Mouse (Mus musculus): Measurements from ENCODE around the gene Rnf187. TPM values are rescaled to one million over a fixed set of nuclear protein-coding genes. Genes with fewer than 3 reads are reported as not detected.

Rnf187 gene
- polyA plus RNA-seq, 1 experiment: 245 TPM

- H3K79me2 ChIP-seq (ENCODE audit: control insufficient read depth, insufficient read depth): peaks cover 29% of the 10 kb centered on the region
- no peak overlapping the region for H3ac ChIP-seq (ENCODE audit: control insufficient read depth, insufficient read length, low read depth)
- no peaks in the 10 kb centered on the region for H3K27me3 ChIP-seq (ENCODE audit: control insufficient read depth, insufficient read depth, insufficient read length)
- H3K36me3 ChIP-seq (ENCODE audit: control insufficient read depth, insufficient read depth): peaks cover 24% of the 10 kb centered on the region
- TF ChIP-seq CEBPB (IDR thresholded peaks at IDR 0.05; ENCODE audit: low read depth) (no peak), MYOG (IDR thresholded peaks at IDR 0.05; ENCODE audit: control insufficient read depth, extremely low read depth, insufficient read length) (no peak), MYOD1 (IDR thresholded peaks at IDR 0.05; ENCODE audit: control insufficient read depth, insufficient read length, low read depth) (no peak), FOSL1 (IDR thresholded peaks at IDR 0.05; ENCODE audit: insufficient read depth, low read length, poor library complexity, severe bottlenecking) (no peak), MAX (IDR thresholded peaks at IDR 0.05) (no peak), USF1 (IDR thresholded peaks at IDR 0.05; ENCODE audit: low read depth) (no peak), CTCF (IDR thresholded peaks at IDR 0.05; ENCODE audit: control insufficient read depth, insufficient read depth, insufficient read length) (no peak)
- no peak overlapping the region for H3K4me3 ChIP-seq (ENCODE audit: insufficient read depth, poor library complexity, severe bottlenecking)
- H3K79me3 ChIP-seq (ENCODE audit: low read depth): peaks cover 17% of the 10 kb centered on the region
Measured at GRCm38 (mm10) chr11:58959186-58959825, 20.6 kb upstream of the Rnf187 start.

- Histone ChIP-seq H3K79me2 (ENCODE audit: control insufficient read depth, insufficient read depth) (peaks cover 29% of the 10 kb centered on the region), H3ac (ENCODE audit: control insufficient read depth, insufficient read length, low read depth) (no peak overlapping the region), H3K27me3 (ENCODE audit: control insufficient read depth, insufficient read depth, insufficient read length) (no peaks in the 10 kb centered on the region), H3K36me3 (ENCODE audit: control insufficient read depth, insufficient read depth) (peaks cover 24% of the 10 kb centered on the region), H3K79me3 (ENCODE audit: low read depth) (peaks cover 17% of the 10 kb centered on the region), H3K4me3 (ENCODE audit: insufficient read depth, poor library complexity, severe bottlenecking) (no peak overlapping the region)
- no peak for TF ChIP-seq FOSL1 (IDR thresholded peaks at IDR 0.05; ENCODE audit: insufficient read depth, low read length, poor library complexity, severe bottlenecking)
Measured at GRCm38 (mm10) chr11:58958536-58958935, 19.8 kb upstream of the Rnf187 start.

GRCm38 (mm10) chr11:58957226-58957914 lies 18.7 kb upstream of the Rnf187 start:
- no peak overlapping the region for H3K4me3 ChIP-seq (ENCODE audit: insufficient read depth, poor library complexity, severe bottlenecking)
- no peak overlapping the region for H3ac ChIP-seq (ENCODE audit: control insufficient read depth, insufficient read length, low read depth)
- peaks cover 29% of the 10 kb centered on the region for H3K79me2 ChIP-seq (ENCODE audit: control insufficient read depth, insufficient read depth)
- peaks cover 24% of the 10 kb centered on the region for H3K36me3 ChIP-seq (ENCODE audit: control insufficient read depth, insufficient read depth)
- no peak for TF ChIP-seq CEBPB (IDR thresholded peaks at IDR 0.05; ENCODE audit: low read depth)
- no peak for TF ChIP-seq FOSL1 (IDR thresholded peaks at IDR 0.05; ENCODE audit: insufficient read depth, low read length, poor library complexity, severe bottlenecking)
- TF ChIP-seq MYOD1 (IDR thresholded peaks at IDR 0.05; ENCODE audit: control insufficient read depth, insufficient read length, low read depth): no peak
- TF ChIP-seq MYOG (IDR thresholded peaks at IDR 0.05; ENCODE audit: control insufficient read depth, extremely low read depth, insufficient read length): no peak
- TF ChIP-seq MAX (IDR thresholded peaks at IDR 0.05): no peak
- H3K79me3 ChIP-seq (ENCODE audit: low read depth): peaks cover 17% of the 10 kb centered on the region
- no peaks in the 10 kb centered on the region for H3K27me3 ChIP-seq (ENCODE audit: control insufficient read depth, insufficient read depth, insufficient read length)

DNA sequence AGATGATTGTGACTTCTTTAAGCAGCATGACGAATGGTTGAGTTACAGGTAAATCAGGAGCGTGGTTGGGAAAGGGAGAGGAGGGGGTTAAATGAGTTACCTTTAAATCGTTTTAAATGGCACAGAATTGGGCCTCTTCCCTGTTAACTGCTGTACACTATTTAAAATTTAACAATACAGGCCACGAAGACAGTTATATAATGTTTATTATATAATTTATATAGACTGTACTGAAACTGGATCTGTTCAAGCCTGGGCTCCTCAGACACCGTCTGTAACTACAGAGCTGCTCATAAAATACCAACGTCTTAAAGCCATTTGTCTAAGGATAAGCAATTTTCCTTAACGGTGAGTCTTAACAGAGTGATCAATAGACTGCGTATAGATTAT lies 17.1 kb upstream of the Rnf187 start:
- Histone ChIP-seq H3K27me3 (ENCODE audit: control insufficient read depth, insufficient read depth, insufficient read length) (peaks cover 4% of the 10 kb centered on the region), H3ac (ENCODE audit: control insufficient read depth, insufficient read length, low read depth) (peak overlapping the region; percentile 87), H3K79me3 (ENCODE audit: low read depth) (peaks cover 17% of the 10 kb centered on the region), H3K79me2 (ENCODE audit: control insufficient read depth, insufficient read depth) (peaks cover 29% of the 10 kb centered on the region), H3K4me3 (ENCODE audit: insufficient read depth, poor library complexity, severe bottlenecking) (peak overlapping the region; percentile 57), H3K36me3 (ENCODE audit: control insufficient read depth, insufficient read depth) (peaks cover 24% of the 10 kb centered on the region)
- no peak for TF ChIP-seq CEBPB (IDR thresholded peaks at IDR 0.05; ENCODE audit: low read depth)

GRCm38 (mm10) chr11:58955143-58955867 lies 16.6 kb upstream of the Rnf187 start:
- peaks cover 17% of the 10 kb centered on the region for H3K79me3 ChIP-seq (ENCODE audit: low read depth)
- peak overlapping the region; percentile 87 for H3ac ChIP-seq (ENCODE audit: control insufficient read depth, insufficient read length, low read depth)
- H3K36me3 ChIP-seq (ENCODE audit: control insufficient read depth, insufficient read depth): peaks cover 24% of the 10 kb centered on the region
- peaks cover 4% of the 10 kb centered on the region for H3K27me3 ChIP-seq (ENCODE audit: control insufficient read depth, insufficient read depth, insufficient read length)
- H3K79me2 ChIP-seq (ENCODE audit: control insufficient read depth, insufficient read depth): peaks cover 29% of the 10 kb centered on the region
- H3K4me3 ChIP-seq (ENCODE audit: insufficient read depth, poor library complexity, severe bottlenecking): peak overlapping the region; percentile 57
- no peak for TF ChIP-seq MAX (IDR thresholded peaks at IDR 0.05)
- TF ChIP-seq FOSL1 (IDR thresholded peaks at IDR 0.05; ENCODE audit: insufficient read depth, low read length, poor library complexity, severe bottlenecking): no peak
- TF ChIP-seq MYOD1 (IDR thresholded peaks at IDR 0.05; ENCODE audit: control insufficient read depth, insufficient read length, low read depth): no peak
- TF ChIP-seq CEBPB (IDR thresholded peaks at IDR 0.05; ENCODE audit: low read depth): no peak
- no peak for TF ChIP-seq CTCF (IDR thresholded peaks at IDR 0.05; ENCODE audit: control insufficient read depth, insufficient read depth, insufficient read length)
- TF ChIP-seq MYOG (IDR thresholded peaks at IDR 0.05; ENCODE audit: control insufficient read depth, extremely low read depth, insufficient read length): no peak
- no peak for TF ChIP-seq USF1 (IDR thresholded peaks at IDR 0.05; ENCODE audit: low read depth)

Measured in C2C12 (cell line).